Mouse (Mus musculus) heart, embryonic 16.5 days (tissue): ENCODE measurements around the gene Gm30302. TPM values are rescaled to one million over a fixed set of nuclear protein-coding genes. Genes with fewer than 3 reads are reported as not detected.

ENCODE experiments used
- ATAC-seq: fragments of 200-750 bp; cut with Nextera tagmentation; replicated peaks from 2 replicates; pipeline ENCODE4 v1.8.0; 2017; ENCODE audit warnings: moderate number of reproducible peaks; ENCODE audit not compliant: insufficient read depth, low FRiP score; ENCODE audit errors: extremely low read depth
- H3K27ac ChIP-seq: fragments of 300-500 bp; sonication (generic); 2 replicates; pipeline ENCODE4 v1.5.1; 2014; ENCODE audit warnings: mild to moderate bottlenecking, low read length, control low read depth, moderate library complexity
- H3K27me3 ChIP-seq: fragments of 300-500 bp; sonication (generic); 2 replicates; pipeline ENCODE4 v1.6.1; 2014; ENCODE audit warnings: low read length, mixed read lengths; ENCODE audit not compliant: control insufficient read depth, insufficient read depth
- H3K36me3 ChIP-seq: fragments of 300-500 bp; sonication (generic); 2 replicates; pipeline ENCODE4 v1.6.1; 2014; ENCODE audit not compliant: control insufficient read depth, insufficient read depth
- H3K4me1 ChIP-seq: fragments of 300-500 bp; sonication (generic); 2 replicates; pipeline ENCODE4 v1.6.1; 2014; ENCODE audit warnings: low read length, mixed read lengths; ENCODE audit not compliant: control insufficient read depth, insufficient read depth
- H3K4me2 ChIP-seq: fragments of 300-500 bp; sonication (generic); 2 replicates; pipeline ENCODE4 v1.6.1; 2014; ENCODE audit warnings: low read depth, mild to moderate bottlenecking, control low read depth, low read length
- H3K4me3 ChIP-seq: fragments of 300-500 bp; sonication (generic); 2 replicates; pipeline ENCODE4 v1.5.1; 2014; ENCODE audit warnings: mild to moderate bottlenecking, control low read depth, low read length
- H3K9ac ChIP-seq: fragments of 300-500 bp; sonication (generic); 2 replicates; pipeline ENCODE4 v1.6.1; 2014; ENCODE audit warnings: low read length, control low read depth
- H3K9me3 ChIP-seq: fragments of 300-500 bp; sonication (generic); replicated peaks from 2 replicates; pipeline ENCODE4 v1.6.1; 2016; ENCODE audit warnings: low read length; ENCODE audit not compliant: control insufficient read depth
- WGBS: fragments of 180-500 bp; shearing (Covaris S2); extraction: QIAGEN DNeasy Blood & Tissue Kit; methylation state at CpG from one replicate; pipeline ENCODE4 v1.1.7; 2014; 5-methylcytosine and 5-hydroxymethylcytosine counted together
- polyA plus RNA-seq: library from polyadenylated mRNA; unstranded; fragments of >200 nt; fragmentation: Nextera tagmentation; extraction: Ambion mirVana; gene quantifications from 2 replicates; pipeline ENCODE4 v1.2.1, GENCODE M21; 2015

Gene Gm30302
- polyA plus RNA-seq = not detected in 2 replicates

DNA sequence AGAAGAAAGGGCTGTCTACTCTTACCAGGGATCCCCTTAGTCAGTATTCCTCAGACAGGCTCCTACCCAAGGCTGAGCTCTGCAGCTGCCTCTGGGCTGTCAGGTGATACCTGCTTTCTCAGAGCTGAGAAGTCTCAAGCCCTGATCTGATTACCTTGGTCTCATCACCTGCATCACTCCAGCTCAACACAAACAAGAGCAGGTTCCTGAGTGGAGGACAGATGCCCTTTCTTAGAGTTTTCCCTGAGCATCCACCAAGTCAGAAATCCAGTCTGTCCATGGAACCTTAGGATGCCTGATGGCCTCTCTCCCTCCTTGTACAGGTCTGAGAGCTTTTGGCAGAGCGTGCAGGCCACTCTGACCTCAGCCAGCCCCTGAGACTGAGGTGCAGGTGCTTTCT, at the start of gene Gm30302:
Gene Gm30302, minus strand, starts transcription at position 101 of the 400 bp plus-strand sequence.
- H3K9me3 ChIP-seq = 0 out of 2 replicates have a peak, but pooled peaks cover 2% of the 10 kb centered on the region
- H3K27me3 ChIP-seq = no peaks in the 10 kb centered on the region
- WGBS = 54% methylated on average over 1 of the region's 1 CpGs
- no peak within 1 kb of the TSS for H3K4me3 ChIP-seq
- ATAC-seq = no peak
- H3K4me1 ChIP-seq = no peaks in the 10 kb centered on the region
- H3K9ac ChIP-seq = no peak within 1 kb of the TSS
- H3K27ac ChIP-seq = no peak within 1 kb of the TSS
- no peaks in the 10 kb centered on the region for H3K36me3 ChIP-seq
- no peak within 1 kb of the TSS for H3K4me2 ChIP-seq

DNA sequence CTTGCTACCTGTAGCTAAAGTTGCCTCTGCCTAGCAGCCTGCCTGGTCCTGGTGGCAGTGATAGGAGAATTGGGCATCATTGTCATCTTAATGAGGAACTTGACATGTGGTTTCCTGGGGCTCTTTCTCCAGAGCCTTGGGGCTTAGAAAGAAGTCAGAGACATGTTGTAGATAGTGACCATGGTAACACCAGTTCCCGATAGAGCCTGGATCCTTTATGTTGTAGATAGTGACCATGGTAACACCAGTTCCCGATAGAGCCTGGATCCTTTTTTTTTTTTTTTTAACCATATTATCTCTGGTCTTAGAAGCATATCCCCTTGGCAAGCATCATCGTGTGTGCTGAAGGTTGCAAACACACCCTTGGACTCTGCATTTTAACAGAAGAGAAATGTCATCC, 48.0 kb upstream of the Gm30302 start:
- WGBS = 16% methylated on average over 3 of the region's 3 CpGs
- H3K36me3 ChIP-seq = no peaks in the 10 kb centered on the region
- H3K4me3 ChIP-seq = no peak overlapping the region
- H3K9me3 ChIP-seq = peaks cover 6% of the 10 kb centered on the region
- no peak overlapping the region for H3K4me2 ChIP-seq
- no peak overlapping the region for H3K9ac ChIP-seq
- peak; percentile 52; the same call in 1 of the 2 replicates for ATAC-seq
- H3K4me1 ChIP-seq = no peaks in the 10 kb centered on the region
- no peaks in the 10 kb centered on the region for H3K27me3 ChIP-seq
- no peak overlapping the region for H3K27ac ChIP-seq

DNA sequence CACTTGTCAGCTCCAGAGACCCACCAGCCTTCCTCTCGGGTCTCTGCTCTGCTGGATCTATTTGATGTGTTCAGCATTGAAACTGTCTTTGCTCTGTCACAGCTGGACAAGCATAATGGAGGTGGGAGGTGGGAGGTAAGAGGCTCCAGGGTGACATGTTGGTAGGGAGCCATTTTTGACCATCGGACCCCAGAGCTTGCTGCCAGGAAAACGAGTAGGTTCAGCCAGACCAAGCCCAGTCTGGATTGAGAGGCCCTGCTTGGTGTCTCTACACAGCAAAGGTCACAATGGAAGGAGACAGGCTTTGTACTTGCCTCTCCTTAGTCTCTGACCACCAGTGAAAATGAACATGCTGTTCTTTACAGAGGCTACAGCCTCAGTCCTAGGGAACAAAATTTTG, 47.3 kb upstream of the Gm30302 start:
- Histone ChIP-seq H3K9ac (no peak overlapping the region), H3K27ac (no peak overlapping the region), H3K36me3 (no peaks in the 10 kb centered on the region), H3K4me3 (no peak overlapping the region), H3K4me2 (no peak overlapping the region), H3K4me1 (no peaks in the 10 kb centered on the region), H3K27me3 (no peaks in the 10 kb centered on the region), H3K9me3 (peaks cover 8% of the 10 kb centered on the region)
- 76% methylated on average over 3 of the region's 3 CpGs for WGBS
- no peak for ATAC-seq

DNA sequence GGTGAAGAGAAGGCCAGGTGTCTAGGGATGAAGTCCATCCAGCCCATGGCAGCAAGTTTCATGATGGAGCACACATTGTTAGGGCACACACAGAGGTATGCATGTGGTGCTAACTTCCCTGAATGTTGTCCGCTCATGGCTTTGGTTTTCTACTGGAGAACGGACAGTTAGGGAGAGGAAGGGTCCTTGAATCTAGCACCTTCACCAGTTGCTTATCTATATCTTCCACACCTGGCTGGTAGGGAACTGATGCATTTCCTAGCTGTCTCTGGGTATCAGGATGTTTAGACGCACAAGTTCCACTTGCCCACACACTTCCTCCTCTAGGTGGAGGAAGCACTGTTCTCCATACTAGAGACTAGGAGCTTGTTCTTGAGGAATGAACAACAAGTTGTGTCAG, 46.9 kb upstream of the Gm30302 start:
- Histone ChIP-seq H3K27me3 (no peaks in the 10 kb centered on the region), H3K27ac (no peak overlapping the region), H3K4me1 (no peaks in the 10 kb centered on the region), H3K9ac (no peak overlapping the region), H3K4me2 (no peak overlapping the region), H3K36me3 (no peaks in the 10 kb centered on the region), H3K4me3 (no peak overlapping the region), H3K9me3 (peaks cover 10% of the 10 kb centered on the region)
- ATAC-seq = no peak
- WGBS = 84% methylated on average over 3 of the region's 3 CpGs

DNA sequence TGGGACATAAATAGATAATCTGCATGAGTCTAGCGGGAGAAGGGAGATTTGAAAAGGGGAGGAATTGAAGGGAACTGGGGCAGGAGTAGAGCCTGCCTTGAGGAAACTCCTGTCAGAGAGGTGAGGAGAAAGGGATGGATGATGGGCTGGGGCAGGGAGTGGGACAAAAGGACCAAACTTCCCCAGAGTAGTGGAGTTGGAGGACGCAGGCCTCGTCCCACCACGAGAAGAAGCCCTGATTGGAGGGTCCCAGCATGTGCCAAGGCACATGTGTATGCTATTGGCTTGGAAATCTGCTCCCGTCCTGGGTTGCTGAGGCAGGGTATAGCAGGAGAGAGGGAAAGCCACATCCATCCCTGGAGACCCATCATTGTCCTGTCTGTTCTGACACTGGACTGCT, 45.3 kb upstream of the Gm30302 start:
- Histone ChIP-seq H3K9me3 (peaks cover 10% of the 10 kb centered on the region), H3K27ac (no peak overlapping the region), H3K27me3 (no peaks in the 10 kb centered on the region), H3K9ac (no peak overlapping the region), H3K4me2 (no peak overlapping the region), H3K4me1 (no peaks in the 10 kb centered on the region), H3K36me3 (no peaks in the 10 kb centered on the region), H3K4me3 (no peak overlapping the region)
- 69% methylated on average over 5 of the region's 5 CpGs for WGBS
- ATAC-seq = no peak

DNA sequence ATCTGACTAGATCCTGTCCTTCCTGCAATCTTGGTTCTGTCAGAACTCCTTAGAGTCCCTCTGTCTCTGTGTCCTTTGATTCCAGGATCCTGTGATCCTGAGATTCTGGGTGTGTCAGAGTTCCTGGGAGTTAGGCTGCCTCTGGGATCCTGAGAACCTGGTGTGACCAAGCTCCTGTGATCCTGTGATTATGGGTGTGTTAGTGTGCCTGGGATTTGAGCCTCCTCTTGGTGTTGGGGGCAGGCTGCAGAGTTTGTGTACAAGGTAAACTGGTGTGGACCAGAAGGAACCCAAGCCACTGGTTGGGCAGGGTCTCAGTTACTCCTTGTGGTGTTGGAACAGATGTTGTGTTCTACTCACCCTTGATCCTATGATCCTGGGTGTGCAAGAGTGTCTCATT, 42.4 kb upstream of the Gm30302 start:
- H3K9ac ChIP-seq = no peak overlapping the region

DNA sequence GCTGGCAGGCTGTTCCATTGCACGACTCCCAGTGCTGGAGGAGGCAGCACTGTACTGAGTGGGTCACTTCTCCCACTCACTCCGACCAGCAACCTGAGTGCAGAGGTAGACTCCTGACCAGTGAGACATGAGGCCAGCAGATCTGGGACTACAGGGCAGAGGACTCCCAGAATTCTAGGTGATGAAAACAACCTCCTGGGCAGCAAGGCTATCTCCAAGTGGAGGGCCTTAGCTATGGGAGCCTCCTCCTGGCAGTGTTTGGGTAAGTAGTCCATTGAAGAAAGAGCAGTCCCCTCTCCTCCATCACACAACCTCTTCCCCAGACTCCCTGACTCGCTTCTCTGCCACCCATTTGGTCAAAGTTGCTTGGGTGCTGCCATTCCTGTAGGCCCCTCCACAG, 31.6 kb upstream of the Gm30302 start:
- 70% methylated on average over 3 of the region's 3 CpGs for WGBS
- H3K9ac ChIP-seq = no peak overlapping the region
- H3K9me3 ChIP-seq = no peaks in the 10 kb centered on the region
- no peaks in the 10 kb centered on the region for H3K4me1 ChIP-seq
- H3K36me3 ChIP-seq = no peaks in the 10 kb centered on the region
- H3K27me3 ChIP-seq = no peaks in the 10 kb centered on the region
- no peak overlapping the region for H3K27ac ChIP-seq
- no peak overlapping the region for H3K4me3 ChIP-seq
- ATAC-seq = no peak
- H3K4me2 ChIP-seq = no peak overlapping the region

More for the DNA sequence above, 42.4 kb upstream of the Gm30302 start:
- Histone ChIP-seq H3K27ac (no peak overlapping the region), H3K9me3 (peaks cover 10% of the 10 kb centered on the region), H3K36me3 (no peaks in the 10 kb centered on the region), H3K4me1 (no peaks in the 10 kb centered on the region), H3K4me3 (no peak overlapping the region), H3K4me2 (no peak overlapping the region), H3K27me3 (no peaks in the 10 kb centered on the region)
- ATAC-seq = no peak

DNA sequence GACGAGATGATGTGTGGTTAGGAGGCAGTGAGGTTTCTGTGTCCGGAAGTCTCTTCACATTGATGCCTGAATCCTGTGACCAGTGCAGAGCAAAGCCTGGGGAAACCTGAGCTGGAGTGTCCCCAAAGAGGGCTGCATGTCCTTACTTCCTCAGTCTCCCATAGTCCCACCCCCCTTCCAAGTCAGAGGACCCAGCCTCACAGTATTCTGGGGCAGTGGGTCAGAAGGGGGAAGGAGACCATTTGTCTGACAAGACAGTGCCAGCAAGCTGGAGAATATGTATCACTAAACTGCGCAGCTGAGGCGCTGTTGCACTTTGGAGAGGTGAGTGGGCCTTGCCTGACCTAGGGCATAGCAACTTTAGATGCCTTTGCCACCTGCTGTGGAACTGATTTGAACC, 26.5 kb upstream of the Gm30302 start:
- WGBS = 83% methylated on average over 4 of the region's 4 CpGs
- Histone ChIP-seq H3K9ac (no peak overlapping the region), H3K9me3 (no peaks in the 10 kb centered on the region), H3K27me3 (no peaks in the 10 kb centered on the region), H3K4me1 (no peaks in the 10 kb centered on the region), H3K27ac (no peak overlapping the region), H3K4me3 (no peak overlapping the region), H3K4me2 (no peak overlapping the region), H3K36me3 (no peaks in the 10 kb centered on the region)
- no peak for ATAC-seq

DNA sequence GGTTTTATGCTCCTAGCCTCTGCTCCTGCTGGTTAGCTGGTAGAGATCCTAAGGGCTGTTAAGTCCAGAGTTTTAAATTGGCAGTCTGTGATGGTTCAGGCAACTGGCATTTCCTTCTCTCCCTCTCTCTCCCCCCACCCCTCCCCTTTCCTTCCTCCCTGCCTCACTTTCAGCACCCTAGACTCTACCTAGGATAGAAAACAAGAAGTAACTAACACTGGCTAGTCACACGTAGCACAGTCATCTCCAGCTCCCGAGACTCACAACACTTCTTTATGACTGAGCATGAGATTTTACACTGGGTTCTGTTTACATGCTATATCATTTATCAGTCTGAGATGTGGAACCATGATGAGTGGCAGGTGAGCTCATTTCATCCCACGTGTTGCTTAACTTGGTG, 16.2 kb upstream of the Gm30302 start:
- no peaks in the 10 kb centered on the region for H3K4me1 ChIP-seq
- H3K4me2 ChIP-seq = no peak overlapping the region
- no peaks in the 10 kb centered on the region for H3K27me3 ChIP-seq
- no peaks in the 10 kb centered on the region for H3K36me3 ChIP-seq
- 69% methylated on average over 3 of the region's 3 CpGs for WGBS
- no peak overlapping the region for H3K4me3 ChIP-seq
- ATAC-seq = no peak
- no peak overlapping the region for H3K9ac ChIP-seq
- no peak overlapping the region for H3K27ac ChIP-seq
- H3K9me3 ChIP-seq = peaks cover 6% of the 10 kb centered on the region; the same call in 1 of the 2 replicates

DNA sequence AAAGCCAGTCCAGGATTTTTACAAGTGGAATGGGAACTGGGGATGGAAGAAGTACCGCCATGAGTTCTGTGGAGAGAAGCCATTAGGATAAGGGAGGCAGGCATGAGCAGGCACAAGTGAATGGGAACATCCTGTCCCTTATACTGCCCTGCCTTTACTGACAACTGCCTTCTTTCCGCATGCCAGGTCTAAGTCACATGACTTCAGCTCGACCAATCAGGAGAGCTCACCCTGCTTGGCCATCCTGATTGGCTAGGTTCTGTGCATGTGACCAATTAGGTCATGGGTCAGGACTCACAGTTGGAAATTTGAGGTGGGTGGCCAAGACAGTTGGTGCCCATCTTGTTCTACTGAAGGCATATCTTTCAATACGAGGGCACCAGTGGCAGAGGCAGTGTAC, 15.6 kb upstream of the Gm30302 start:
- no peaks in the 10 kb centered on the region for H3K27me3 ChIP-seq
- no peak for ATAC-seq
- H3K4me2 ChIP-seq = no peak overlapping the region
- no peaks in the 10 kb centered on the region for H3K36me3 ChIP-seq
- no peak overlapping the region for H3K4me3 ChIP-seq
- 85% methylated on average over 4 of the region's 4 CpGs for WGBS
- H3K9me3 ChIP-seq = peaks cover 6% of the 10 kb centered on the region; the same call in 1 of the 2 replicates
- no peak overlapping the region for H3K27ac ChIP-seq
- no peak overlapping the region for H3K9ac ChIP-seq
- no peaks in the 10 kb centered on the region for H3K4me1 ChIP-seq
